Mouse (Mus musculus) spleen, postnatal 0 days (tissue): ENCODE measurements around the gene Ccl17. TPM values are rescaled to one million over a fixed set of nuclear protein-coding genes. Genes with fewer than 3 reads are reported as not detected.

Experiments used
- polyA plus RNA-seq: library from polyadenylated mRNA; unstranded; fragments of >200 nt; fragmentation: Nextera tagmentation; extraction: Ambion mirVana; gene quantifications from 2 replicates; pipeline ENCODE4 v1.2.1, GENCODE M21; 2015

Gene Ccl17
- 0.74 and 1.0 TPM in 2 replicates for polyA plus RNA-seq

DNA sequence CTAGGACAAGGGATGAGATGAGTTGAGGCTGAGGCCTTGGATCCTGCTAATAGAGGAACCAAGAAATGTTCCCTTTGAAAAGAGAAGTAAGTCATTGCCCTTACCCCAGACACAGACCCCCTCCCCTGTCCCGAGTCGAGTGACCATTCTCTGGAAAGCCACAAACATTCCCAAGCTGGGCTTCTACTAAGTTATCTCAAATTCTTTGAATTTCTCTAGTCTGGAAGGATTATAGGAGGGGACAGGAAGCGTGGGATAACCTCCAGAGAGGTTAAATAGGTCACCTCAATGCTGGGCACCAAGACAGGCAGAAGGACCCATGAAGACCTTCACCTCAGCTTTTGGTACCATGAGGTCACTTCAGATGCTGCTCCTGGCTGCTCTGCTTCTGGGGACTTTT is at the start of gene Ccl17:
TSS of gene Ccl17 (plus strand) at position 301 of the 400 bp plus-strand sequence.

DNA sequence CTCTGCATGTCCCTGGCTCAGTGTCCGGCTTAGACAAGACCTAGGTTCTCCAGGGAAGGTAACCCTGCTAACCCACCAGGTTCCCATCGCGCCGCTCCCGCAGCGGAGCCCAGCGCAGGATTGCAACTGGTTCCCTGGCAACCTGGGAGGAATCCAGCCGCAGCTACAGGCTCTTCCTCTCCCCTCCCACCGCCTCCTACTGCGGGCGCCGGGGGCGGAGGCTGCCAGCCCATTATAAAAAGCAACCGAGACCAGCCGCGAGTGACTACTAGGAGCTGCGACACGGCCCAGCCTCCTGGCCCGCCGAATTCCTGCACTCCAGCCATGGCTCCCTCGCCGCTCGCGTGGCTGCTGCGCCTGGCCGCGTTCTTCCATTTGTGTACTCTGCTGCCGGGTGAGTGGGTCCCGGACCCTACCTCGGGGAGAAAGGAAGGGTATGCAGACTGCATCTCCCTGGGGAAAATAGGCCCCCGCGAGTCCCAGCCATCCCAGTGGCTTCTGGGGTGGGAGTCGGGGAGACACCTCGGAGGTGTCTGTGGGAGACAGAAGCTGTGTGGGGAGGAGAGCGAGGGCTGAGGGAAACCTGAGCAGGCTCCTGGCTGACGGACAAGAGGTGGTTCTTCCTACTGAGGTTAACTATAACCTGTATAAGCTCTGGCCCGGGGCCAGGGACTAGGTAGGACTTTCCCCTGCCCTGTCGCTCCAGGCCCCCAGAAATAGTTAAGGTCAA is 38.1 kb upstream of the Ccl17 start, which contains the start of gene Cx3cl1:
TSS of gene Cx3cl1 (plus strand) at position 69 of the 730 bp plus-strand sequence.

DNA sequence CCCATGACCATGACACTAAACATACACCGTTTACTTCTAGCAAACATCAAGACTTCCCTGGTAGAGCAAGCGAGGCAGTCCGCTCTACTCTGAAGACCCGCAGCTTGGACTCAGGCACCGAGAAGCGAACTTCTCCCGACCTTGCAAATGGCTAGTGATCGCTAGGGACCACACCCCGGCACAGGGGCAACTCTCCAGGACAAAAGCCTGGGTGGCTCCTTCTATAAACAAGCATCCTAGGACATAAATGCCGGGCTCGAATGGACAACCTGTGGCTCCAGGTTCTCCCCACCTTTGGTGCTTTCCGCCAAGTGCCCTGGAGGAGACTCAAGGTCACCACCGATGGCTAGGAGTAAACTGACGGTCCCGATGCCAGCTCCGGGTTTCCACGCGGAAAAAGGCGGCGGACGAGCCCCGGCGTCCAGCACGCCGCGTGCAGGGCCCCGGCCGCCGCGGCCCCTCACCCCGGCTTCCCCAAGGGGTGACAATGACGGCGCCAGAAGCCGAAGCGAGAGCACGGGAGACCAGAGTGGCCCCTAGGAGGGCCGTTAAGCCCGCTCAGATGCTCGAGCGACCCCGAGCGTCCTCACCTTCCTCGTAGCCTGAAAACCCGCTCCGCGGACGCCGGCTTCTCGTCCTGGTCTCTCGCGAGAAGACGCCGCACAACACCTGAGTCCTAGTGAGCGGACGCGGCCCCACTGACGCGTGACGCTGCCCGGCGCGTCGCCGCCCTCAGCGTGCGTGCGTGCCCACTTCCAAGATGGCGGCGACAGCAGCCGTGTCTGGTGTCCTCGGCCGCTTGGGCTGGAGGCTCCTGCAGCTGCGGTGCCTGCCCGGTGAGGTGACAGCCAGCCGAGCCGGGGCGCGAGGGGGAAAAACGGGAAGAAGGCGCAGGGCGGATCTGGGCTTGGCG is 27.7 kb downstream of the Ccl17 start, which contains the start of the genes Coq9 and Ciapin1:
TSS of gene Coq9 (plus strand) at position 660 of the 913 bp plus-strand sequence.
TSS of gene Ciapin1 (minus strand) at position 697 of the 913 bp plus-strand sequence.

DNA sequence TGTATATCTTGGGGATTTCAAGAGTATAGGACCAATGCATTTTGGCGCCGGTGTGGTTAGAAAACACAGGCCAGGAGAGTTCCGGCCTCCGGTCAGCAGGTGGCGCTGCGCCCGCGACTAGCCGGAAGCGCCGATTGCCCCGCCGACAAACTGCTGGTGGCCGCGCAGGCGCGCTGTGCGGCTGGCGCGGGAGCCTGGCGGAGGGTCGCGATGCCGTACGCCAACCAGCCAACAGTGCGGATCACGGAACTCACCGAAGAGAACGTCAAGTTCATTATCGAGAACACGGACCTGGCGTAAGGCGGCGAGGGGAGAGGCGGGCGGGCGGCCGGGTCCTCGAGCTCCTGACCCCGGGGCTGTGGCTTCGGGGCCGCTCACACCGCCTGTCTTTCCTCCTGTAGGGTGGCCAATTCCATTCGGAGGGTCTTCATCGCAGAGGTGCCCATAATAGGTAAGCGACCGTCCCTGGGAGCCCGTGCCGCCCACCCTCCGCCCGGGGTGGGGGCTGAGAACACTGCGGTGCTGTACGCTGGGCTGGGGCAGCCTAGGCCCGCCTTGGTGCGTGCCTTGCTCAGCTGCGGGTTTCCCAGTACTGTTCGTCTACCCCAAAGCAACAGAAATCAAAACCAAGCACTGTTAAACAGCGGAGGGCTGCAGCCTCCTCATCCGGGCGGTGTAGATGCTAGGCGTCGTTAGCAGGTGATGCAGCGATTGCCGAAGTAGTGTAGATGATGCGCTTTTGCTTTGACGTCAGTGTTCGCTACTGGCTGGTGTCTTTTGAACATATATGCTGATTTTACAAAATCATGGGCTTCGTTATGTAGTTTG is 47.3 kb downstream of the Ccl17 start, which contains the start of gene Polr2c:
TSS of gene Polr2c (plus strand) at position 105 of the 828 bp plus-strand sequence.

Other genes starting within 250 kb of the Ccl17 start
- gene Rspry1, start 208.5 kb upstream of the Ccl17 start, polyA plus RNA-seq, result 20.9 and 23.0 TPM in 2 replicates
- gene Fam192a, start 208.5 kb upstream of the Ccl17 start, polyA plus RNA-seq, result 44.7 and 46.2 TPM in 2 replicates
- 63.1 and 63.7 TPM in 2 replicates for gene Arl2bp, start 143.9 kb upstream of the Ccl17 start, polyA plus RNA-seq
- 0.13 and 0.18 TPM in 2 replicates for gene Pllp, start 114.2 kb upstream of the Ccl17 start, polyA plus RNA-seq
- 0.28 and 0.57 TPM in 2 replicates for gene Ccl22, start 64.9 kb upstream of the Ccl17 start, polyA plus RNA-seq
- gene Cx3cl1, start 38.4 kb upstream of the Ccl17 start, polyA plus RNA-seq, result 0.55 and 0.69 TPM in 2 replicates
- gene Coq9, start 27.9 kb downstream of the Ccl17 start, polyA plus RNA-seq, result 41.9 and 42.7 TPM in 2 replicates
- 72.3 and 74.2 TPM in 2 replicates for gene Ciapin1, start 27.9 kb downstream of the Ccl17 start, polyA plus RNA-seq
- gene Polr2c, start 47.0 kb downstream of the Ccl17 start, polyA plus RNA-seq, result 91.9 and 94.6 TPM in 2 replicates
- gene Dok4, start 65.9 kb downstream of the Ccl17 start, polyA plus RNA-seq, result 7.4 and 9.2 TPM in 2 replicates
- 5.9 and 8.1 TPM in 2 replicates for gene Ccdc102a, start 107.6 kb downstream of the Ccl17 start, polyA plus RNA-seq
- gene Adgrg5, start 113.2 kb downstream of the Ccl17 start, polyA plus RNA-seq, result 0.53 and 0.80 TPM in 2 replicates
- gene Adgrg1, start 164.3 kb downstream of the Ccl17 start, polyA plus RNA-seq, result 37.9 and 40.2 TPM in 2 replicates
- 12.8 and 17.1 TPM in 2 replicates for gene Adgrg3, start 207.2 kb downstream of the Ccl17 start, polyA plus RNA-seq
- 0.35 and 0.65 TPM in 2 replicates for gene Drc7, start 244.7 kb downstream of the Ccl17 start, polyA plus RNA-seq